Mouse (Mus musculus) spleen, adult 2 months (tissue): ENCODE data around the gene Gm20388.

ENCODE experiments used
- CTCF ChIP-seq: fragments of 200-500 bp; IDR thresholded peaks from 2 replicates; pipeline ENCODE4 v1.5.1; 2011; ENCODE audit warnings: mild to moderate bottlenecking, inconsistent platforms; ENCODE audit not compliant: insufficient read depth, insufficient read length, insufficient replicate concordance; ENCODE audit errors: extremely low read depth
- POLR2A ChIP-seq: fragments of 200-500 bp; IDR thresholded peaks from 2 replicates; pipeline ENCODE4 v1.6.1; 2011; ENCODE audit warnings: low read depth, low read length, inconsistent platforms

DNA sequence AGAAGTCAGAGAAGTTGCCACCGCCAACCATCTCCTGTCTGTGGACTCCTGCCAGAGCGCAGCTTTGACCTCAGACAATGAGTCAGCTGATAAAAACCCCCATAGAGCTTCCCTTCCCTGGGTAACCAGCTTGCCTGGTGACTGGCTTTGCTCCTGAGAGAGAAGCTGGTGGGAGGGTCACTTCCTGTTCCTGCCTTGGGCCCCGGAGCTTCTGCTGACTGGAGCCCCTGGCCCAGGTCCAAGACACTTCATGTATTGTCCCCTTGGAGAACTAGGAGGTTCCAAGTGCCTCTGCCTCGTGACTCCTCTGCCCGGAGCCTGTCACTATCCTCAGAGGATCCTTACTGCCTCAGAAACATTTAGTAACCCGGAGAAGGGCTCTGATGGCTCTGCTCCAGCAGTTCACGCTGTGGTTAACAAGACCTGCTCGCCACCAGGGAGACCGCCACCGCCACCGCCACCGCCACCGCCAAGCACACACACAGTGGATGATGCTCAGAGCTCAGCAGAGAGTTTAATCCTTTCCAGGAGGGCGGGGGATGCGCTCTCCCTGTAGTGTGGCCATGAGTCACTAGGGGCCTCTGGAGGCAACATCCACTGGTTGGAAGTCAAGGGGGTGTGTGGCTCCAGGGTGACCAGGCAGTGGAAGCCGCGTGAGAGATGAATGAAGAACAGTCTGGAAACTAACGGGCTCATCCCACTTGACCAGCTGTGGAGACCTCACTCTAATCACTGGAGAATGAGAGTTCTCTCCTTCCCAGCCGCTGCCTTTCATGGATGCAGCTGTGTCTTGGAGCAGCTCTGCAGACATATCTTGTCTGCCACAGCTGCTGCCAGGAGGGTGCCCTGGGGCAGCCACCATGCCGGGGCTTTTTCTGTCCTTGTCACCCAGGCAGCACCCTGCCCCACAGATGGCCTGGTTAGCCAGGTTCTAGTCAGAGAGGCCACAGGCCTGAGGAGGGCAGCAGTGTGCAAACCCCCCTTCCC, 653.5 kb downstream of the Gm20388 start:
- no peak for TF ChIP-seq CTCF
- no peak for TF ChIP-seq POLR2A
